Mouse (Mus musculus): ENCODE measurements around the gene Shc1.

The Shc1 gene

GRCm38 (mm10) chr3:89390699-89391662 is 27.3 kb upstream of the Shc1 start:
- peak; percentile 40 for DNase-seq

- DNase-seq: peak; percentile 85
Measured at GRCm38 (mm10) chr3:89391663-89392511, 26.4 kb upstream of the Shc1 start.

GRCm38 (mm10) chr3:89392871-89393311 is 25.4 kb upstream of the Shc1 start:
- peak; percentile 70 for DNase-seq

- DNase-seq: peak; percentile 99
Measured at GRCm38 (mm10) chr3:89393605-89394004, 24.6 kb upstream of the Shc1 start.

- DNase-seq: peak; percentile 93
Measured at GRCm38 (mm10) chr3:89394006-89394893, 24.0 kb upstream of the Shc1 start, which contains the start of gene Zbtb7b. Gene Zbtb7b, minus strand, starts transcription at chr3:89394776.

GRCm38 (mm10) chr3:89394894-89395256 is 23.4 kb upstream of the Shc1 start:
- peak; percentile 93 for DNase-seq

- no peak for DNase-seq
Measured at GRCm38 (mm10) chr3:89395419-89395805, 22.8 kb upstream of the Shc1 start.

- peak; percentile 80 for DNase-seq
Measured at GRCm38 (mm10) chr3:89395806-89396653, 22.2 kb upstream of the Shc1 start.

GRCm38 (mm10) chr3:89396654-89397005 is 21.6 kb upstream of the Shc1 start:
- DNase-seq: no peak

- no peak for DNase-seq
Measured at GRCm38 (mm10) chr3:89401329-89401728, 16.9 kb upstream of the Shc1 start.

GRCm38 (mm10) chr3:89402693-89403092 is 15.6 kb upstream of the Shc1 start, which contains the start of gene Lenep:
Gene Lenep, minus strand, starts transcription at chr3:89402793.
- no peak for DNase-seq

GRCm38 (mm10) chr3:89406887-89407286 is 11.4 kb upstream of the Shc1 start:
- no peak for DNase-seq

GRCm38 (mm10) chr3:89408448-89408847 is 9.8 kb upstream of the Shc1 start:
- no peak for DNase-seq

- no peak for DNase-seq
Measured at GRCm38 (mm10) chr3:89409701-89410100, 8.5 kb upstream of the Shc1 start.

GRCm38 (mm10) chr3:89410864-89411263 is 7.4 kb upstream of the Shc1 start:
- DNase-seq: no peak

GRCm38 (mm10) chr3:89411490-89412393 is 6.5 kb upstream of the Shc1 start, which contains the start of gene Flad1:
Gene Flad1, minus strand, starts transcription at chr3:89411870.
- DNase-seq: peak; percentile 100

- DNase-seq: no peak
Measured at GRCm38 (mm10) chr3:89416158-89416557, 2.1 kb upstream of the Shc1 start.

- no peak for DNase-seq
Measured at GRCm38 (mm10) chr3:89417131-89417530, 1.1 kb upstream of the Shc1 start.

- no peak for DNase-seq
Measured at GRCm38 (mm10) chr3:89417840-89418169, 438 bp upstream of the Shc1 start.

GRCm38 (mm10) chr3:89418861-89419250 is 613 bp downstream of the Shc1 start:
- peak; percentile 92 for DNase-seq

Data from kidney, postnatal 14 days (tissue).